Mouse (Mus musculus) MEL (cell line): ENCODE results near the gene Actr3. TPM values are rescaled to one million over a fixed set of nuclear protein-coding genes. Genes with fewer than 3 reads are reported as not detected.
A peak's percentile ranks its signal among the peaks of the same experiment; 100 is the strongest.
"Not testable (repeated sequence)": the region's sequence is repeated elsewhere in the genome, so short reads cannot be mapped to it uniquely, and the experiment has no call there.

ENCODE experiments used
- DNase-seq: peaks from one replicate; pipeline ENCODE4 v3.0.0; 2011; ENCODE audit warnings: low read depth, low spot score
- H3K27ac ChIP-seq: 2 replicates; pipeline ENCODE4 v1.5.1; 2012; ENCODE audit warnings: low read depth, mild to moderate bottlenecking, control low read depth, low read length, moderate library complexity; ENCODE audit not compliant: control insufficient read depth
- H3K27me3 ChIP-seq, 2 experiments: fragments of 150-350 bp in 1 of 2; sonication (generic) in 1 of 2; 2 replicates each; pipeline ENCODE4 v1.6.1; 2012; ENCODE audit warnings: low read length in 2 of 2, mild to moderate bottlenecking in 2 of 2, improper control_type of control experiment in 1 of 2, moderate library complexity in 1 of 2; ENCODE audit not compliant: insufficient read depth in 2 of 2, control insufficient read depth in 1 of 2
- H3K36me3 ChIP-seq, 2 experiments: 2 replicates each; pipeline ENCODE4 v1.6.1; 2012 to 2014; ENCODE audit warnings: low read length in 2 of 2, improper control_type of control experiment in 1 of 2, inconsistent platforms in 1 of 2, mild to moderate bottlenecking in 1 of 2; ENCODE audit not compliant: insufficient read depth in 2 of 2, control insufficient read depth in 1 of 2
- H3K4me1 ChIP-seq, 2 experiments: fragments of 150-350 bp in 1 of 2; sonication (generic) in 1 of 2; 2 replicates each; pipeline ENCODE4 v1.6.1; 2012; ENCODE audit warnings: low read length in 2 of 2, improper control_type of control experiment in 1 of 2, mild to moderate bottlenecking in 1 of 2; ENCODE audit not compliant: insufficient read depth in 2 of 2, control insufficient read depth in 1 of 2
- H3K4me3 ChIP-seq, 2 experiments: fragments of 150-350 bp in 1 of 2; sonication (generic) in 1 of 2; 2 replicates each; pipeline ENCODE4 v1.5.1; 2012; ENCODE audit warnings: low read depth in 2 of 2, low read length in 2 of 2, mild to moderate bottlenecking in 2 of 2, moderate library complexity in 2 of 2, control low read depth in 1 of 2, improper control_type of control experiment in 1 of 2; ENCODE audit not compliant: control insufficient read depth in 1 of 2, insufficient read depth in 1 of 2
- H3K79me2 ChIP-seq: 2 replicates; pipeline ENCODE4 v1.6.1; 2012; ENCODE audit warnings: mild to moderate bottlenecking, low read length, moderate library complexity; ENCODE audit not compliant: control insufficient read depth, poor library complexity, insufficient read depth
- H3K9ac ChIP-seq: 2 replicates; pipeline ENCODE4 v1.6.1; 2012; ENCODE audit warnings: low read depth, mild to moderate bottlenecking, control low read depth, low read length, moderate library complexity; ENCODE audit not compliant: control insufficient read depth, poor library complexity, severe bottlenecking
- H3K9me3 ChIP-seq: fragments of 150-350 bp; sonication (generic); replicated peaks from 2 replicates; pipeline ENCODE4 v1.6.1; 2012; ENCODE audit warnings: mild to moderate bottlenecking, low read length, improper control_type of control experiment, moderate library complexity; ENCODE audit not compliant: insufficient read depth
- BHLHE40 ChIP-seq: IDR thresholded peaks from 2 replicates; pipeline ENCODE4 v1.6.1; 2012; ENCODE audit warnings: low read depth, mild to moderate bottlenecking, inconsistent platforms, low read length, improper control_type of control experiment, borderline replicate concordance
- E2F4 ChIP-seq: IDR thresholded peaks from 2 replicates; pipeline ENCODE4 v1.6.1; 2011; ENCODE audit warnings: low read depth, low read length, improper control_type of control experiment, borderline replicate concordance
- EP300 ChIP-seq, 2 experiments: IDR thresholded peaks; 2 replicates each; pipeline ENCODE4 v1.6.1; 2011; ENCODE audit warnings: improper control_type of control experiment in 2 of 2, low read length in 2 of 2, low read depth in 1 of 2, mild to moderate bottlenecking in 1 of 2
- ETS1 ChIP-seq: IDR thresholded peaks from 2 replicates; pipeline ENCODE4 v1.6.1; 2012; ENCODE audit warnings: low read depth, mild to moderate bottlenecking, inconsistent platforms, low read length, improper control_type of control experiment, moderate library complexity
- JUND ChIP-seq: IDR thresholded peaks from 2 replicates; pipeline ENCODE4 v1.6.1; 2011; ENCODE audit warnings: low read depth, mild to moderate bottlenecking, improper control_type of control experiment, low read length
- KAT2A ChIP-seq: conservative IDR thresholded peaks from 2 replicates; pipeline ENCODE4 v1.6.1; 2012; ENCODE audit warnings: low read depth, low read length, improper control_type of control experiment, inconsistent platforms
- MAX ChIP-seq: IDR thresholded peaks from 2 replicates; pipeline ENCODE4 v1.6.1; 2011; ENCODE audit warnings: low read length, improper control_type of control experiment
- MAZ ChIP-seq: IDR thresholded peaks from 2 replicates; pipeline ENCODE4 v1.6.1; 2012; ENCODE audit warnings: low read depth, mild to moderate bottlenecking, inconsistent platforms, low read length, improper control_type of control experiment
- MYB ChIP-seq: IDR thresholded peaks from 2 replicates; pipeline ENCODE4 v1.6.1; 2011; ENCODE audit warnings: mild to moderate bottlenecking, low read depth, low read length, improper control_type of control experiment
- MYC ChIP-seq: IDR thresholded peaks from 2 replicates; pipeline ENCODE4 v1.6.1; 2011; ENCODE audit warnings: low read depth, mild to moderate bottlenecking, low read length, improper control_type of control experiment, moderate library complexity
- NELFE ChIP-seq: IDR thresholded peaks from 2 replicates; pipeline ENCODE4 v1.6.1; 2011; ENCODE audit warnings: low read depth, low read length, improper control_type of control experiment
- NRF1 ChIP-seq: IDR thresholded peaks from 2 replicates; pipeline ENCODE4 v1.6.1; 2014; ENCODE audit warnings: low read depth, mild to moderate bottlenecking, inconsistent platforms, low read length, improper control_type of control experiment, moderate library complexity; ENCODE audit not compliant: poor library complexity, insufficient read depth, severe bottlenecking
- POLR2A ChIP-seq, 2 experiments: IDR thresholded peaks; 2 replicates each; pipeline ENCODE4 v1.6.1; 2011 to 2012; ENCODE audit warnings: low read length in 2 of 2, mild to moderate bottlenecking in 2 of 2, control low read depth in 1 of 2, improper control_type of control experiment in 1 of 2, low read depth in 1 of 2, moderate library complexity in 1 of 2; ENCODE audit not compliant: control insufficient read depth in 1 of 2, insufficient read depth in 1 of 2, poor library complexity in 1 of 2
- POLR2AphosphoS5 ChIP-seq: IDR thresholded peaks from 2 replicates; pipeline ENCODE4 v1.6.1; 2012; ENCODE audit warnings: low read depth, borderline replicate concordance, mild to moderate bottlenecking, inconsistent platforms, low read length, moderate library complexity, mixed read lengths
- SIN3A ChIP-seq: IDR thresholded peaks from 2 replicates; pipeline ENCODE4 v1.6.1; 2012; ENCODE audit warnings: low read length, improper control_type of control experiment, inconsistent platforms
- USF1 ChIP-seq: IDR thresholded peaks from 2 replicates; pipeline ENCODE4 v1.6.1; 2014; ENCODE audit warnings: low read depth, mild to moderate bottlenecking, inconsistent platforms, low read length, improper control_type of control experiment, moderate library complexity
- USF2 ChIP-seq, 2 experiments: IDR thresholded peaks; 2 replicates each; pipeline ENCODE4 v1.6.1; 2011 to 2012; ENCODE audit warnings: improper control_type of control experiment in 2 of 2, low read length in 2 of 2, borderline replicate concordance in 1 of 2, inconsistent platforms in 1 of 2, low read depth in 1 of 2, mild to moderate bottlenecking in 1 of 2; ENCODE audit not compliant: insufficient read depth in 1 of 2
- ZC3H11A ChIP-seq: IDR thresholded peaks from 2 replicates; pipeline ENCODE4 v1.6.1; 2012; ENCODE audit warnings: low read depth, mild to moderate bottlenecking, inconsistent platforms, low read length, improper control_type of control experiment
- polyA plus RNA-seq, 2 experiments: library from polyadenylated mRNA; stranded (reverse) in 1 of 2; unstranded in 1 of 2; fragments of >175 nt in 1 of 2; fragments of >200 nt in 1 of 2; gene quantifications; 2 replicates each; pipeline versions ENCODE4 v1.2.1 to v1.2.4; 2012; ENCODE audit warnings: low replicate concordance in 2 of 2, low read depth in 1 of 2; ENCODE audit not compliant: insufficient read length in 2 of 2, insufficient read depth in 1 of 2, missing spikeins in 1 of 2
- total RNA-seq: library from RNA; depleted of rRNA; stranded (reverse); fragments of 300-350 nt; gene quantifications from 2 replicates; pipeline ENCODE4 v1.2.3, GENCODE M21; 2012

Gene Actr3
- total and polyA plus RNA-seq, 3 experiments = 154 to 211 TPM; not detected in 1

DNA sequence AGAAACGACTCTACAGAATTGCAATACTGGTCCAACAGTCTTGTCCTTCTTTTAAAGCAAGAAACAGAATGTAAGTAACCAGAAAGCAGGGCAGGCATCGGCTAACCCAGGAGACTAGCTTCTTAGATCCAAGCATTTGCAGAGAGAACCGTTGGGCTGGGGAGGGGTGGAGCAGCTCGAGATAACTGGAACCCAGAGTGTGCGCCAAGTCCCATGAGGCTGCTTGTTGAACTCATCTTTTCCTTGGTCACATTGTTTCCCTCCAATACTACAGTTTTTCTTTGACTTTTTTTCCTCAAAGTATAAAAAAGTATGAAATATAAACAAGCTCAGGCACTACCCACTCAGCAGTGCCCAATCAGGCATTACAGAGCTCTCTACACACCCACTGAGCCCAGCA is 42.2 kb downstream of the Actr3 start:
- not testable (repeated sequence) for H3K9ac ChIP-seq, H3K27me3 ChIP-seq, H3K4me3 ChIP-seq, H3K9me3 ChIP-seq, H3K79me2 ChIP-seq
- H3K4me1 ChIP-seq = peaks cover 9 to 17% of the 10 kb centered on the region in 2 experiments; a peak in 3 of 4 replicates
- peak; percentile 60 for DNase-seq
- H3K36me3 ChIP-seq = peaks cover 27 to 29% of the 10 kb centered on the region in 2 experiments
- 0 out of 2 replicates have a peak overlapping the region, but pooled peaks have one; percentile 28 for H3K27ac ChIP-seq
- TF ChIP-seq EP300 (IDR thresholded peaks at IDR 0.05; ENCODE audit: low read depth in 1 of 2, low read length in 2 of 2) = peak in 1 of 2 experiments; percentile 43; a peak in 1 of 4 replicates
- 0 out of 2 replicates have a peak, but pooled peaks have one; percentile 21 for TF ChIP-seq MAX
- peak; percentile 47; the same call in 1 of the 2 replicates for TF ChIP-seq MYB

DNA sequence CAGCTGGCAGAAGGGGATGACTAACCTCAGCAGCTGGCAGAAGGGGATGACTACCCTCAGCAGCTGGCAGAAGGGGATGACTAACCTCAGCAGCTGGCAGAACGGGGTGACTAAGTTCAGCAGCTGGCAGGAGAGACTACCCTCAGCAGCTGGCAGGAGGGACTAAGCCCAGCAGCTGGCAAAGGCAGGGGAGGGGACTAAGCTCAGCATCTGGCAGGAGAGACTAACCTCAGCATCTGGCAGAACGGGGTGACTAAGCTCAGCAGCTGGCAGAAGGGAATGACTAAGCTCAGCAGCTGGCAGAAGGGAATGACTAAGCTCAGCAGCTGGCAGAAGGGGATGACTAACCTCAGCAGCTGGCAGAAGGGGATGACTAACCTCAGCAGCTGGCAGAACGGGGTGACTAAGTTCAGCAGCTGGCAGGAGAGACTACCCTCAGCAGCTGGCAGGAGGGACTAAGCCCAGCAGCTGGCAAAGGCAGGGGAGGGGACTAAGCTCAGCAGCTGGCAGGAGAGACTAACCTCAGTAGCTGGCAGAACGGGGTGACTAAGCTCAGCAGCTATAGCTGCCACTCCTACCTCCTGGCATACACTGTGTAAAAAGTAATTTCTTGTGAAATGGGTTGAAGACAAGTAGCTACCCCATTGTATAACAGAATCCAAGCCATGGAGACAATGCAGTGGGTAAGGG is 45.3 kb downstream of the Actr3 start:
- not testable (repeated sequence) for H3K27me3 ChIP-seq, H3K27ac ChIP-seq, H3K9me3 ChIP-seq, DNase-seq, H3K9ac ChIP-seq, H3K4me3 ChIP-seq, H3K79me2 ChIP-seq
- H3K4me1 ChIP-seq = peaks cover 6 to 13% of the 10 kb centered on the region in 2 experiments; a peak in 3 of 4 replicates
- peaks cover 17% of the 10 kb centered on the region in 2 experiments for H3K36me3 ChIP-seq
- peak; percentile 42 for TF ChIP-seq ETS1

DNA sequence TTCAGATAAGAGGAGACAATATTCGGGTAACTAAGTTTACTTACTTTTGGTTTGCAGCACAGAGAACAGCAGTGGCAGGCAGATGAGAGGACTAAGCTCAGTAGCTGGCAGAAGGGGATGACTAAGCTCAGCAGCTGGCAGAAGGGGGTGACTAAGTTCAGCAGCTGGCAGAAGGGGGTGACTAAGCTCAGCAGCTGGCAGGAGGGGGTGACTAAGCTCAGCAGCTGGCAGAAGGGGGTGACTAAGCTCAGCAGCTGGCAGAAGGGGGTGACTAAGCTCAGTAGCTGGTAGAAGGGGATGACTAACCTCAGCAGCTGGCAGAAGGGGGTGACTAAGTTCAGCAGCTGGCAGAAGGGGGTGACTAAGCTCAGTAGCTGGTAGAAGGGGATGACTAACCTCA is 45.9 kb downstream of the Actr3 start:
- not testable (repeated sequence) for H3K27ac ChIP-seq
- peaks cover 6 to 11% of the 10 kb centered on the region in 2 experiments; a peak in 3 of 4 replicates for H3K4me1 ChIP-seq
- peak; percentile 14 for DNase-seq
- TF ChIP-seq ETS1 = peak; percentile 23; the same call in 1 of the 2 replicates
- TF ChIP-seq, all 39 proteins: peak for 1; not testable (repeated sequence) for 38
- peaks cover 11 to 14% of the 10 kb centered on the region in 2 experiments for H3K36me3 ChIP-seq
- not testable (repeated sequence) for H3K79me2 ChIP-seq, H3K4me3 ChIP-seq, H3K9ac ChIP-seq, H3K9me3 ChIP-seq, H3K27me3 ChIP-seq

DNA sequence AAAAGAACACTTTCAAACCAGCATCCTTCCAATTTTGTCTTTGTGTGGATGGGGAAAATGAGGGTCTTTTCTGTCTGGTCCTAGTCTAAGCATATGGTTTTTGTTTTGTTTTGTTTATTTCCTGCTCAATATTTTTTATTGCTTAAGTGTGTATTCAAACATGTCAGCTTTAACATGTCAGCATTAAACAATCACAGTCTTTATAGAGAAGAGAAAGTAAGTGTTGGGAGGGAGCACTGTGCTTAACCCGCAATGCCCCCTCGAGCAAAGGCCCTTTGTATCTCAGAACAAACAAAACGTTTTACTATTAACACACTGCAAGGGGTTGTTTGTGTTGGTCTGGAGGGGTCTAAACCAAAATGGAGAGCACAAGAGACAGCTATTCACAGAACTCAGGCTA is 47.2 kb downstream of the Actr3 start:
- peaks cover 2 to 8% of the 10 kb centered on the region in 2 experiments; a peak in 2 of 4 replicates for H3K4me1 ChIP-seq
- TF ChIP-seq MYC = no peak
- no peak for TF ChIP-seq SIN3A
- TF ChIP-seq ZC3H11A = no peak
- no peak for TF ChIP-seq MYB
- TF ChIP-seq USF2 (IDR thresholded peaks at IDR 0.05; ENCODE audit: borderline replicate concordance in 1 of 2, insufficient read depth in 1 of 2, low read depth in 1 of 2, low read length in 2 of 2) = no peak
- TF ChIP-seq JUND = no peak
- no peak for TF ChIP-seq KAT2A
- no peak for TF ChIP-seq BHLHE40
- TF ChIP-seq NRF1 = no peak
- TF ChIP-seq POLR2AphosphoS5 = no peak
- TF ChIP-seq NELFE = no peak
- no peak for TF ChIP-seq POLR2A (IDR thresholded peaks at IDR 0.05; ENCODE audit: control insufficient read depth in 1 of 2, insufficient read depth in 1 of 2, low read depth in 1 of 2, low read length in 2 of 2, poor library complexity in 1 of 2)
- no peak for TF ChIP-seq E2F4
- no peak for TF ChIP-seq USF1
- TF ChIP-seq MAZ = no peak
- no peak for TF ChIP-seq EP300 (IDR thresholded peaks at IDR 0.05; ENCODE audit: low read depth in 1 of 2, low read length in 2 of 2)

More for the DNA sequence above, 47.2 kb downstream of the Actr3 start:
- no peak overlapping the region for H3K9ac ChIP-seq
- H3K27ac ChIP-seq = no peak overlapping the region
- no peaks in the 10 kb centered on the region for H3K79me2 ChIP-seq
- peaks cover 4 to 9% of the 10 kb centered on the region in 2 experiments for H3K36me3 ChIP-seq
- no peak for DNase-seq
- no peaks in the 10 kb centered on the region for H3K27me3 ChIP-seq
- no peaks in the 10 kb centered on the region for H3K9me3 ChIP-seq
- H3K4me3 ChIP-seq = no peak overlapping the region
